Mouse (Mus musculus): ENCODE results near the gene Rffl.

- no peak for TF ChIP-seq POLR2A (IDR thresholded peaks at IDR 0.05; ENCODE audit: low read depth, low read length)
- no peak for TF ChIP-seq CTCF (IDR thresholded peaks at IDR 0.05; ENCODE audit: extremely low read depth, insufficient read length, insufficient replicate concordance, low read depth, low read length)
Measured at GRCm38 (mm10) chr11:82850259-82850658, 20.8 kb downstream of the Rffl start.

All from small intestine, adult 2 months (tissue).